Mouse (Mus musculus) right cerebral cortex, postnatal 10 days (tissue): Measurements from ENCODE around the gene Vwa8.
A peak's percentile ranks its signal among the peaks of the same experiment; 100 is the strongest.

Experiments used
- DNase-seq, 2 experiments: peaks; one replicate each; pipeline ENCODE4 v3.0.0; 2021; ENCODE audit warnings: low spot score in 2 of 2

Vwa8 gene

GRCm38 (mm10) chr14:78848941-78849911 lies at the start of gene Vwa8:
TSS of gene Vwa8 (plus strand) at chr14:78849052.
- DNase-seq, result peak; percentile 82 to 84

DNA sequence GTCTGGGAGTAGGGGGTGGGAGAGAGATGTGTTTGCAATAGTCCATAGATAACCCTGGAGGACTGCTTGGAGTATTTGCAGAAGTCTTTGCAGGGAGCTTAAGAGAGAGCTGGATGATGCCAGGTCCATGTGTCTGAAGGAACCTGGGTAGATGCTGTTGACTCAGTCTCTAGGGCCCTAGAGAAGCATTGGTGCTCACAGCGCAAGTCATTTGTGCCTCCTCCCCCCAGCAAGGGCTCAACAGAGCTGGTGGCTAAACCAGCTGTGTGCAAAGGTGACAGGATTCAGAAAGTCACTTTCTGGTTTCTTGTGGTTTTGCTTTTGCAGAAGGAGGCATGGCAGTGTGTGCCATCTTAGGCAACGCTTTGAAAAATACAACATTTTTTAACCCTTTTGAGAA lies 46.5 kb upstream of the Vwa8 start:
- no peak for DNase-seq

GRCm38 (mm10) chr14:78803924-78804323 lies 44.9 kb upstream of the Vwa8 start:
- DNase-seq, result no peak

GRCm38 (mm10) chr14:78812896-78813295 lies 36.0 kb upstream of the Vwa8 start:
- DNase-seq, result no peak

- no peak for DNase-seq
Measured at GRCm38 (mm10) chr14:78816411-78816810, 32.4 kb upstream of the Vwa8 start.

GRCm38 (mm10) chr14:78817651-78818050 lies 31.2 kb upstream of the Vwa8 start:
- DNase-seq, result no peak

DNA sequence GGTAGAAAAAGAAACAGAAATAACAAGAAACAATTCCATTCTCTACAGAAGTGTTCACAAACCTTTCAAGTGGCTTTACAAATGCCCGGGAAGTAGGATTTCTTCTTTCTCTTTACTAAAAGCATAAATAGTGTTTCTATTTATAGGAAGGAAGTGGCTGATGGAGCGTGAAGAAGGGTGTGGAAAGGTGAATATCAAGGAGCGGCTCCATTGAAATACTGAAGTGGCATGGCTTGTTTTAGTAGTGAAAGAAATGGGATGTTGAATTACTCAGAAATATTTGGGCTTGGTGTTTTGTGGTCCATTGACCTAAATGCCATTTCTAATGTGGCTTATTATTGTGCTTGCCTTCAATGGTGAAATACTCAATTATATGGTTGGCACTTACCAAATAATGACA lies 30.4 kb upstream of the Vwa8 start:
- DNase-seq, result no peak

DNA sequence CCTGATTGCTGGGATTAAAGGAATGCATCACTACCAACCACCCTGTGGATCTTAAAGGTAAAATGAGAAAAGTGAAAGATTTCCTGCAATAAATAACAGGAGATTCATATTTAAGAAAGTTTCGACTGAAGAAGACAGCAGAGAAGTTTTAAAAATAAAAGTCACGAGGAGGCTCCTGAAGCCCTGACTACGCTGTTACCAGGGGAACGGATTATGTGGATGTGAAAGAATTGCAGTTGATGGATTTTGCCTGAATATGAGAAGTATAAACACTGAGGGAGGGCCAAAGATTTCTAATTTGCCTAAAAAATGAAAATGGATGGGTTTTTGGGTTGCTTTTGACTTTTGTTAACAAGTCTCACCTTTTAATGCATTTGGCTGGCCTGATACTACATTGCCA lies 24.8 kb upstream of the Vwa8 start:
- peak; percentile 30 to 63 for DNase-seq

DNA sequence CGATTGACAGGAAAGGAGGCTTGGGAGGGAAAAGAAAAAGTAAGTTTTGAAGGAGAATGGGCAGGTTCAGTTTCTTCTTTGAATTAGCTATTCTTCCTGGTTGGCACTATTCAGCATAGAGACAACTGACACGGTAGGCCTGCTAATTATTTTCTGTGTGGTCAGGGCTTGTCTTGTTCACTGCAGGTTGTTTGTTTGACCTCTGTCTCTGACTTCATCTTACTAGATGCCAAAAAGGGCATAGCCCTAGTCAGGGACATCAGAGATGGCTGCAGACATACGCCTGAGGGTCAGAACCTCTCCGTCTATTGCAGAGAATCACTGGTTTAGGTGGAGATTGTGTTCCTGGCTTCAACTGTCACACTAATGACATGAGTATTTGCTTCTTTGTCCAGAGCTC lies 24.3 kb upstream of the Vwa8 start:
- DNase-seq, result no peak

DNA sequence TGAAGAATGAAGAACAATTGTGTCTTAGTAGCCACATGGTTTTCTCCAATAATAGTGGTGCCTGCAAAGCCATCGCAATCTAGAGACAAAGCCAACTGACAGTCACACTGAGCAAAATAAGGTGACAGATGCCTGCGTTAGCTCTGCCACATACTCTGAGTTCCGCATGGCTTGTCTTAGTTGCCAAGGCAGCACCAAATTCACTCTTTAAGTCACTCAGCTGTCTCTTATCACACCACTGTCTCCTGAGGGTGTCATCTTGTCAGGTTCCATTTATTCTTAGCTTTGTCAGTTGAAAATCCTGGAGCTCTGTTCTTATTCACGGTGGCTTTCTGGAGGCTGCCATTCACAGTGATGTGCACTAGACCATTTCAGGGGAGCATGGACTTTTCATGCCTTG lies 17.7 kb upstream of the Vwa8 start:
- peak in 1 of 2 experiments; percentile 40 for DNase-seq

DNA sequence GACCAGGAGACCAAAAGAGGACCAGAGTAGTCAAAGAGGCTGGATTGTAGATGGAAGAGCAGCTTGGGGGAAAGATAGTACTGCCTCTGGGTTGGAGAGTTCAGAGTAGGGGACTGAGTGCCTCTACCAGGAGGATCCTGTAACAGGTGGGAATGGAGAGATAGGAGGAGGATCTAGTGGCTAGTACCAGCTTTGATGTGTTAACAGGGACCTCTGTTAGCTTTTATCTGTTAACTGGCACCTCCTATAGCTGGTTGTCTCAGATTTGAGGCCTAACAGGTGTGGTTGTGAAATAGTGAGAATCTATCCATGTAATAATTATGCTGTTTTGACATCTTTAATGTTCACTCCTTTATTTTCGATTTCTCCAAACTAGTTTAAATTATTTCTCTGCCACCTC lies 904 bp upstream of the Vwa8 start:
- DNase-seq, result no peak

DNA sequence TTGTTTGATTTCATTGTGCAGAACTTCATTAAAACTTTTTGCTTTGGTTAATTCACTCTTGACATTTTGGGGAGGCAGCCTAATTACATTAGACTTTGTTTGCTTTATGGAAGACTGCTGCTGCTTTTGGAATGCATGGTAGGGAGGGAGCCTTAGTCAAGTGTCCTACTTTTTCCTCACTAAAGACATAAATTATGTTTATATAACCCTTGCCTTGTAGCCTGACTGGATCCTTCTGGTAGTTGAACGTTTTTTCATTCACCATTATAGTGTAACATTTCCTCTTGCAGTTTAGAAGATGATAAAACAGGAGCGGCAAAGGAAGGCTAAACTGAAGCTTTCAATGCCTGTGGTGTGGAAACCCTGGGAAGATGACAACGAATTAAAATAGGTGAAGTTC lies 375 bp upstream of the Vwa8 start:
- no peak for DNase-seq

DNA sequence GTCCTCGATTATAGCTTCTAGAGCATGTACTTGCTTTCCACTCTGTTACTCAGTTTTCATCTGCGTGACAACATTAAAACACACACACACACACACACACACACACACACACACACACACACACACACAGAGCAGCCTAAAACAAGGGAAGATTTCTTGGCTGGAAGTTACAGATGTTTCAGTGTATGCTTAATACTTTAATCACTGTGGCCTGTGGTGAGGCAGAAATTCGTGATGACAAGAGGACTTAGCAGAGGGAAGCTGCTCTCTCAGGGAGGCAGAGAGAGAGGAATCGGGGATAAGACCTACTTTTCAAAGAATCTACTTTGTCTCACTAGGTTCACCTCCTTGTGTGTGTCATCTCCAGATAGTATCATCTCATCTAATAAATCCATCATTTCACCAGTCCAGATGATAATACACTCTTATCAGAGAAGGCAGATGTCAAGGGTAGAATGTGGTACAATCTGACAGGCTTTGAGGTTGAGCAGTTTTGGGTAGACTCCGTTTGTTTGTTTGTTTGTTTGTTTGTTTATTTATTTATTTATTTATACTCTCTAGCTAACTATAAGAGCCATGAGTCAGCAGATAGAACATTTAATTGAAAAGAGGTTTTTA lies 1.2 kb downstream of the Vwa8 start:
- DNase-seq, result no peak

GRCm38 (mm10) chr14:78850666-78851065 lies 1.8 kb downstream of the Vwa8 start:
- no peak for DNase-seq

GRCm38 (mm10) chr14:78851366-78851765 lies 2.5 kb downstream of the Vwa8 start:
- peak in 1 of 2 experiments; percentile 37 for DNase-seq

- no peak for DNase-seq
Measured at GRCm38 (mm10) chr14:78852401-78853246, 3.8 kb downstream of the Vwa8 start.

GRCm38 (mm10) chr14:78861156-78861555 lies 12.3 kb downstream of the Vwa8 start:
- DNase-seq, result no peak

GRCm38 (mm10) chr14:78870036-78870435 lies 21.2 kb downstream of the Vwa8 start:
- no peak for DNase-seq

GRCm38 (mm10) chr14:78877176-78877575 lies 28.3 kb downstream of the Vwa8 start:
- no peak for DNase-seq

- no peak for DNase-seq
Measured at GRCm38 (mm10) chr14:78878402-78879045, 29.7 kb downstream of the Vwa8 start.

GRCm38 (mm10) chr14:78880879-78881278 lies 32.0 kb downstream of the Vwa8 start:
- no peak for DNase-seq

DNA sequence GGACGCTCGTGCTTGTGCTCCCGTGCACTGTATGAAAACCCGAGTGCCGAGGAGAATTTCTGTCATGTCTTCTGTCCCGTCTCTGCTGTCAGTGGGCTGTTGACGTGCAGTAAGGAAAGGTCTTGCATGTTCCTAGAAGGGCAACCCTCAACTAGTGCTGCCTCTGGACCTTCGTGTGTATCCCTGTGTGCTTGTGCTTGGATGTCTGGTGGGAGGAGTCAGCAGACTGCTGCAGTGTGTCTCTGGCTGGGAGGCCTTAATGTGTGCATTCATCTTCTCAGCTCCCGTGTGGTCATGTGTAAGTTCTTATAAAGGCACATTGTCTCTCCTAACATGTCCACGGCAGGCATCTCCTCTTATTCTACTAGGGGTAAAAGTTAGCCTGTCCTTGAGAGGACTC lies 32.7 kb downstream of the Vwa8 start:
- DNase-seq, result no peak
